Mouse (Mus musculus) kidney, adult 2 months (tissue): ENCODE results near the gene Srd5a1. TPM values are rescaled to one million over a fixed set of nuclear protein-coding genes. Genes with fewer than 3 reads are reported as not detected.

ENCODE experiments used
- DNase-seq: peaks from one replicate; pipeline ENCODE4 v3.0.0; 2021
- H3K27ac ChIP-seq: fragments of 200-500 bp; 2 replicates; pipeline ENCODE4 v1.5.1; 2012; ENCODE audit warnings: low read depth, low read length, control low read depth, inconsistent platforms; ENCODE audit not compliant: insufficient read depth
- H3K27me3 ChIP-seq: fragments of 200-500 bp; replicated peaks from 2 replicates; pipeline ENCODE4 v1.6.1; 2012; ENCODE audit warnings: mild to moderate bottlenecking, moderate library complexity, low read length, inconsistent platforms; ENCODE audit not compliant: control insufficient read depth, insufficient read depth
- H3K36me3 ChIP-seq: fragments of 200-500 bp; 2 replicates; pipeline ENCODE4 v1.6.1; 2012; ENCODE audit warnings: mild to moderate bottlenecking, moderate library complexity, low read length, inconsistent platforms; ENCODE audit not compliant: control insufficient read depth, insufficient read depth
- H3K4me1 ChIP-seq: fragments of 200-500 bp; 2 replicates; pipeline ENCODE4 v1.6.1; 2011; ENCODE audit warnings: low read length; ENCODE audit not compliant: control insufficient read depth, insufficient read depth
- H3K4me3 ChIP-seq: fragments of 200-500 bp; 2 replicates; pipeline ENCODE4 v1.5.1; 2011; ENCODE audit warnings: mild to moderate bottlenecking, low read depth, low read length, control low read depth; ENCODE audit not compliant: insufficient read depth
- CTCF ChIP-seq: fragments of 200-500 bp; conservative IDR thresholded peaks from 2 replicates; pipeline ENCODE4 v1.5.1; 2011; ENCODE audit warnings: low read depth, mild to moderate bottlenecking, control low read depth, low read length, moderate library complexity, mixed read lengths; ENCODE audit not compliant: insufficient read depth, insufficient read length
- POLR2A ChIP-seq: fragments of 200-500 bp; IDR thresholded peaks from one replicate; pipeline ENCODE4 v1.6.1; 2011; ENCODE audit warnings: low read depth, low read length, control low read depth
- WGBS: fragments of 180-500 bp; shearing (Covaris S2); methylation state at CpG from one replicate; pipeline ENCODE4 v1.1.7; 2018; 5-methylcytosine and 5-hydroxymethylcytosine counted together
- polyA plus RNA-seq: library from polyadenylated mRNA; depleted of rRNA; stranded (reverse); fragments of >200 nt; gene quantifications from 2 replicates; pipeline ENCODE4 v1.2.3, GENCODE M21; 2012

Gene Srd5a1
- polyA plus RNA-seq, 1 experiment, result 13.9 TPM

- no peak overlapping the region for H3K4me3 ChIP-seq
- H3K36me3 ChIP-seq, result peaks cover 3% of the 10 kb centered on the region
- peaks cover 11% of the 10 kb centered on the region; the same call in 1 of the 2 replicates for H3K4me1 ChIP-seq
- DNase-seq, result no peak
- TF ChIP-seq POLR2A (no peak), CTCF (no peak)
- H3K27me3 ChIP-seq, result no peaks in the 10 kb centered on the region
- WGBS, result 71% methylated on average over 8 of the region's 8 CpGs
- no peak overlapping the region for H3K27ac ChIP-seq
Measured at GRCm38 (mm10) chr13:69630576-69630975, 19.3 kb upstream of the Srd5a1 start.

- 98% methylated on average over 3 of the region's 3 CpGs for WGBS
- no peak overlapping the region for H3K27ac ChIP-seq
- H3K4me1 ChIP-seq, result peaks cover 11% of the 10 kb centered on the region; the same call in 1 of the 2 replicates
- no peak overlapping the region for H3K4me3 ChIP-seq
- no peak for TF ChIP-seq CTCF
- no peak for TF ChIP-seq POLR2A
- no peaks in the 10 kb centered on the region; the same call in none of the 2 replicates for H3K36me3 ChIP-seq
- no peak for DNase-seq
- no peaks in the 10 kb centered on the region for H3K27me3 ChIP-seq
Measured at GRCm38 (mm10) chr13:69627941-69628340, 16.7 kb upstream of the Srd5a1 start.

GRCm38 (mm10) chr13:69624510-69624909 lies 13.3 kb upstream of the Srd5a1 start:
- WGBS, result 85% methylated on average over 3 of the region's 3 CpGs
- Histone ChIP-seq H3K4me3 (no peak overlapping the region), H3K27me3 (no peaks in the 10 kb centered on the region), H3K27ac (no peak overlapping the region), H3K4me1 (no peaks in the 10 kb centered on the region), H3K36me3 (no peaks in the 10 kb centered on the region; the same call in 1 of the 2 replicates)
- no peak for TF ChIP-seq POLR2A
- no peak for TF ChIP-seq CTCF
- no peak for DNase-seq

- 62% methylated on average over 5 of the region's 5 CpGs for WGBS
- TF ChIP-seq POLR2A (no peak), CTCF (no peak)
- no peak overlapping the region for H3K4me3 ChIP-seq
- peaks cover 2% of the 10 kb centered on the region; the same call in 1 of the 2 replicates for H3K36me3 ChIP-seq
- H3K27ac ChIP-seq, result no peak overlapping the region
- DNase-seq, result no peak
- H3K4me1 ChIP-seq, result no peaks in the 10 kb centered on the region
- H3K27me3 ChIP-seq, result no peaks in the 10 kb centered on the region
Measured at GRCm38 (mm10) chr13:69623843-69624242, 12.6 kb upstream of the Srd5a1 start.

- Histone ChIP-seq H3K27me3 (no peaks in the 10 kb centered on the region), H3K27ac (no peak overlapping the region), H3K4me3 (no peak overlapping the region), H3K4me1 (no peaks in the 10 kb centered on the region; the same call in 1 of the 2 replicates), H3K36me3 (peaks cover 3% of the 10 kb centered on the region)
- no peak for DNase-seq
- 91% methylated on average over 6 of the region's 6 CpGs for WGBS
- TF ChIP-seq CTCF, result no peak
- TF ChIP-seq POLR2A, result no peak
Measured at GRCm38 (mm10) chr13:69616716-69617115, 5.5 kb upstream of the Srd5a1 start.

GRCm38 (mm10) chr13:69612175-69612544 lies 918 bp upstream of the Srd5a1 start:
- Histone ChIP-seq H3K4me1 (no peaks in the 10 kb centered on the region; the same call in 1 of the 2 replicates), H3K27me3 (no peaks in the 10 kb centered on the region), H3K4me3 (peak overlapping the region; percentile 71), H3K27ac (no peak overlapping the region), H3K36me3 (no peaks in the 10 kb centered on the region; the same call in none of the 2 replicates)
- no peak for DNase-seq
- WGBS, result under 1% methylated on average over 24 of the region's 24 CpGs
- TF ChIP-seq POLR2A, result no peak
- TF ChIP-seq CTCF, result no peak

GRCm38 (mm10) chr13:69610751-69611397 lies 368 bp downstream of the Srd5a1 start:
- TF ChIP-seq POLR2A (no peak), CTCF (no peak)
- WGBS, result under 1% methylated on average over 40 of the region's 40 CpGs
- H3K27me3 ChIP-seq, result no peaks in the 10 kb centered on the region
- peak; percentile 63 for DNase-seq
- H3K27ac ChIP-seq, result no peak overlapping the region
- H3K36me3 ChIP-seq, result no peaks in the 10 kb centered on the region; the same call in none of the 2 replicates
- H3K4me1 ChIP-seq, result no peaks in the 10 kb centered on the region; the same call in 1 of the 2 replicates
- H3K4me3 ChIP-seq, result peak overlapping the region; percentile 76

- Histone ChIP-seq H3K4me3 (no peak overlapping the region), H3K27me3 (no peaks in the 10 kb centered on the region), H3K27ac (no peak overlapping the region), H3K4me1 (no peaks in the 10 kb centered on the region; the same call in 1 of the 2 replicates), H3K36me3 (no peaks in the 10 kb centered on the region)
- WGBS, result 85% methylated on average over 8 of the region's 8 CpGs
- no peak for DNase-seq
- TF ChIP-seq POLR2A, result no peak
- no peak for TF ChIP-seq CTCF
Measured at GRCm38 (mm10) chr13:69608734-69609133, 2.5 kb downstream of the Srd5a1 start.
